Mouse (Mus musculus) MEL (cell line): ENCODE results near the gene Tfrc.

Experiments
- CTCF ChIP-seq, 3 experiments: IDR thresholded peaks in 2 of 3; conservative IDR thresholded peaks in 1 of 3; 2 replicates each; pipeline ENCODE4 v1.5.1; 2011 to 2012; ENCODE audit warnings: low read length in 3 of 3, low read depth in 2 of 3, mild to moderate bottlenecking in 2 of 3, improper control_type of control experiment in 1 of 3, inconsistent platforms in 1 of 3, mixed read lengths in 1 of 3, moderate library complexity in 1 of 3; ENCODE audit not compliant: control insufficient read depth in 1 of 3, insufficient read depth in 1 of 3, poor library complexity in 1 of 3, severe bottlenecking in 1 of 3
- ZKSCAN1 ChIP-seq: IDR thresholded peaks from 2 replicates; pipeline ENCODE4 v1.6.1; 2012; ENCODE audit warnings: low read depth, mild to moderate bottlenecking, inconsistent platforms, low read length, improper control_type of control experiment, moderate library complexity

GRCm38 (mm10) chr16:32660557-32661321 is 52.0 kb downstream of the Tfrc start:
- no peak for TF ChIP-seq ZKSCAN1
- TF ChIP-seq CTCF (IDR thresholded peaks at IDR 0.05 in 2 of 3, conservative IDR thresholded peaks at IDR 0.05 in 1 of 3; ENCODE audit: control insufficient read depth in 1 of 3, insufficient read depth in 1 of 3, low read depth in 2 of 3, low read length in 3 of 3, poor library complexity in 1 of 3, severe bottlenecking in 1 of 3) = no peak
